Mouse (Mus musculus): ENCODE data around the gene Atg16l2.

DNA sequence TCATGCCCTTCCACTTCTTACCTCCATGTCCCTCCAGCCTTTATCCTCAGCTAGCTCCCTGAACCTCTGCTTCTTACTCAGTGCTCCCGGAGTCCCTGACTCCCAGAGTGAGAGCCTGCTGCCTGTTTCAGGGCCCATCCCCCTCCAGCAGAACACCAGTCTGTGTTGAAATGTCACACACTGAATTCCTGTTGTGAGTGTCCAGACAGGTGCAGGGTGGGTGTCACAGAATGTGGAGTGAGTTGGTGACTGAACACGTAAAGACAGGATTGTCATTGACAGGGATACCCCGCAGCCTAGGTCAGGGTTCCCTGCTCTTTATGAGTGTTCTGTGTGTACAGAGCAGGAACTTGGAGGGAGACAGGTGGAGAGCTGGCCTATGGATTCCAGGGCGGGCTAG is 42.8 kb upstream of the Atg16l2 start:
- no peak for TF ChIP-seq CTCF (IDR thresholded peaks at IDR 0.05; ENCODE audit: low read depth)
- TF ChIP-seq EP300 (optimal IDR thresholded peaks at IDR 0.05) = no peak
